Mouse (Mus musculus): ENCODE data around the gene Kif18a. TPM values are rescaled to one million over a fixed set of nuclear protein-coding genes. Genes with fewer than 3 reads are reported as not detected.

The Kif18a gene
- polyA plus RNA-seq (2012; rRNA removed; ENCODE audit: low replicate concordance), result 0.01 and 0.27 TPM in 2 replicates

DNA sequence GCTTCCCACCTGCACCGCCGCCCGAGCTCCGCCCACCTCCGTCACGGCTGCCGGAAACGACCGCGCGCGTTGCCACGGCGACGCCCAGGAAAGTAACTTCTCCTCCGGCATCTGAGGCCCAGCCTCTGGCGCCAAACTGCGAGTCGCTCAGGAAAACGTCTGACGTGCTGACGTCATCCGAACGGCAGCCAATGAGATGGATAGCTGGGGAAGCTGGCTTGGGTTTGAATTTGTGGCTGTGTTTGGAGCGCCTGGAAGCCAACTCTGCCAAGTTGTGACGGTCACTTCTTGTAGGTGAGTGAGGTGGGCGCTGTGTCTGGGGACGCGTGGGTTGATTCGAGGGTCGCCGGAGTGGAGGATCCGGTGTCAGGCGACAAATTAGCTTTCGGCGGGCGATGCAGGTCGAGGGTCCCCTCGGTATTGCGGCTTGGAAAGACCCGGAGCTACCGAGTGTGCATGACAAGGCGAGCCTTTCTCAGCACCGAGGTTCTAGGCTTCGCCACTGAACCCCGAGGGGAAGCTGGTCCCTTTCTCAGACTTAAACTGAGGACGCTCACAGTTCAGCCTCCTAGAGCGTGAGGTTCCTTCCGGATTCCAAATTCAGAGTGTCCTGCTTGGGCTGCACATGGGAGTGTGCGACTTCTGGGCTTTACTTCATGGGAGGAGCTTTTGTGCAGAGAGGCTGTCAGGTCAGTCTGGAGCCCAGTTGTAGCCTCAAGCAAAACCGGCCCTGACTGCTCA, at the start of gene Kif18a, which contains the start of gene Mettl15:
Kif18a (plus strand) TSS at position 139 of the 741 bp plus-strand sequence.
Mettl15 (minus strand) TSS at position 149 of the 741 bp plus-strand sequence.

Other genes starting within 250 kb of the Kif18a start
- 2.3 and 5.5 TPM in 2 replicates for gene Mettl15, start within 50 bp of the Kif18a start, polyA plus RNA-seq (2012; rRNA removed; ENCODE audit: low replicate concordance)

Data from mammary gland, adult 2 months (tissue).